Mouse (Mus musculus) embryonic facial prominence, embryonic 12.5 days (tissue): Measurements from ENCODE around the gene Nsg2. TPM values are rescaled to one million over a fixed set of nuclear protein-coding genes. Genes with fewer than 3 reads are reported as not detected.
"Not testable (repeated sequence)": the region's sequence is repeated elsewhere in the genome, so short reads cannot be mapped to it uniquely, and the experiment has no call there.

ENCODE experiments used
- ATAC-seq: fragments of 200-750 bp; cut with Nextera tagmentation; 2 replicates; pipeline ENCODE4 v1.8.0; 2017; ENCODE audit not compliant: insufficient number of reproducible peaks, insufficient read depth, low FRiP score, low TSS enrichment
- H3K27ac ChIP-seq: fragments of 300-500 bp; sonication (generic); 2 replicates; pipeline ENCODE4 v1.5.1; 2016; ENCODE audit warnings: mild to moderate bottlenecking
- H3K27me3 ChIP-seq: fragments of 300-500 bp; sonication (generic); 2 replicates; pipeline ENCODE4 v1.6.1; 2016; ENCODE audit warnings: mild to moderate bottlenecking, moderate library complexity
- H3K36me3 ChIP-seq: fragments of 300-500 bp; sonication (generic); 2 replicates; pipeline ENCODE4 v1.6.1; 2016; ENCODE audit warnings: mild to moderate bottlenecking
- H3K4me1 ChIP-seq: fragments of 300-500 bp; sonication (generic); 2 replicates; pipeline ENCODE4 v1.6.1; 2016
- H3K4me2 ChIP-seq: fragments of 300-500 bp; sonication (generic); replicated peaks from 2 replicates; pipeline ENCODE4 v1.6.1; 2016; ENCODE audit warnings: mild to moderate bottlenecking, moderate library complexity
- H3K4me3 ChIP-seq: fragments of 300-500 bp; sonication (generic); 2 replicates; pipeline ENCODE4 v1.5.1; 2016; ENCODE audit warnings: mild to moderate bottlenecking
- H3K9ac ChIP-seq: fragments of 300-500 bp; sonication (generic); 2 replicates; pipeline ENCODE4 v1.6.1; 2016; ENCODE audit warnings: mild to moderate bottlenecking, moderate library complexity
- H3K9me3 ChIP-seq: fragments of 300-500 bp; sonication (generic); 2 replicates; pipeline ENCODE4 v1.6.1; 2016; ENCODE audit warnings: mild to moderate bottlenecking, moderate library complexity
- WGBS: fragments of 180-500 bp; shearing (Covaris S2); methylation state at CpG from one replicate; pipeline ENCODE4 v1.1.7; 2016; 5-methylcytosine and 5-hydroxymethylcytosine counted together
- polyA plus RNA-seq: library from polyadenylated mRNA; unstranded; fragments of >200 nt; fragmentation: Nextera tagmentation; extraction: Ambion mirVana; gene quantifications from 2 replicates; pipeline ENCODE4 v1.2.1, GENCODE M21; 2016

Gene Nsg2
- polyA plus RNA-seq = 14.5 and 17.8 TPM in 2 replicates

DNA sequence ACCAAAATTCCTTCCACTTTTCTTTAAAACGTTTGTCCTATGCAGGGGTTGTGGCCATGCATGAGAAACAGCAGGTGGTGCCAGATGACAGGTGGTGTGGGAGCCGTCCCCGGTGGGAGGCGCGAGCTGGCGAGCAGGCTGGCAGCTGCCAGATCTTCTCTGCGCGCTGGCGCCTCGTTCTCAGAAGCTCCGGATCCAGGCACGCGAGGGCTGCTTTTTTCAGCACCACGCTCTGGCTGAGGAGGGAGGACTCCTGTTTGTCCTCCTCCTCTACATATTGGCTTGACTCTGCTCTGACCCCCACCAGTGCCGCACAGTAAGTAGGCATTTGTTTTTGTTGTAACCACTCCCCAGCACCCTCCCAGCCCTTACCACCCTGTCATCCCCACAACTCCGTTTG is at the start of gene Nsg2:
Gene Nsg2 (plus strand): TSS at position 183 of the 400 bp plus-strand sequence.
- H3K9ac ChIP-seq = no peak within 1 kb of the TSS
- ATAC-seq = peak; percentile 36
- peak within 1 kb of the TSS; percentile 46 for H3K4me2 ChIP-seq
- no peaks in the 10 kb centered on the region for H3K9me3 ChIP-seq
- no peaks in the 10 kb centered on the region for H3K36me3 ChIP-seq
- H3K4me1 ChIP-seq = peaks cover 26% of the 10 kb centered on the region
- H3K27ac ChIP-seq = peak within 1 kb of the TSS; percentile 52
- under 1% methylated on average over 16 of the region's 16 CpGs for WGBS
- H3K4me3 ChIP-seq = peak within 1 kb of the TSS; percentile 22
- no peaks in the 10 kb centered on the region for H3K27me3 ChIP-seq

DNA sequence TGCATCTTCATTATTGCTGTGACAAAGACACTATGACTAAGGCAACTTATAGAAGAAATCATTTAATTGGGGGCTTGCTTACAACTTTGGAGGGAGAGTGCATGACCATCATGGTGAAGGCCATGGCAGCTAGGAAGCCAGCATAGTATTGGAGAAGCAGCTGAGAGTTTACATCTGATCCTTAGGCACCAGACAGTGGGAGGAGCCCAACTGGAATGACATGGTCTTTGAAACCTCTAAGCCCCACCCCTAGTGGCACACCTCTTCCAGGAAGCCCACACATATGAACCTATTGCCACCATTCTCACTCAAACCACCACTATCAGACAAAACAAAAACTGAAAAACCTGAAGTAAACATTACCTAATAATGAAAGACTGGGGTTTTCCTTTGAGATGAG is 40.2 kb upstream of the Nsg2 start:
- no peaks in the 10 kb centered on the region for H3K36me3 ChIP-seq
- no peaks in the 10 kb centered on the region for H3K27me3 ChIP-seq
- no peak overlapping the region for H3K9ac ChIP-seq
- no peak overlapping the region for H3K4me3 ChIP-seq
- no peak for ATAC-seq
- no peak overlapping the region for H3K27ac ChIP-seq
- no peaks in the 10 kb centered on the region for H3K4me1 ChIP-seq
- H3K4me2 ChIP-seq = no peak overlapping the region
- H3K9me3 ChIP-seq = no peaks in the 10 kb centered on the region

DNA sequence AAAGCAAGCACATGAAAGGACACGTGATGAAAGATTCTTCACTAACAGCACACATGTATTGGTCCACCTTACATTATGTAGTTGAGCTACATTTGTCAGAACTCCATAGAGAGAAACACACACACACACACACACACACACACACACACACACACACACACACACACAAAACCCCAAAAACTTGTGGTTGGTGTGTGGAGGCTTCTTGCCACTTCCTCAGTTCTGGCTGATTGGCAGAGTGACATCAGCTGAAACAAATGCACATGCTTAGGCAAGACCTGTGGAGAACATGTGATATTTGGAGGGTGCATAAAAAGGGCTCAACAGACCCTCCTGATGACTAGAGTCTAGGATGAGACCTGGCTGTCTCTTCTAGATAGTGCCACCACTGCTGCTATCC is 36.3 kb upstream of the Nsg2 start:
- no peak overlapping the region for H3K4me3 ChIP-seq

DNA sequence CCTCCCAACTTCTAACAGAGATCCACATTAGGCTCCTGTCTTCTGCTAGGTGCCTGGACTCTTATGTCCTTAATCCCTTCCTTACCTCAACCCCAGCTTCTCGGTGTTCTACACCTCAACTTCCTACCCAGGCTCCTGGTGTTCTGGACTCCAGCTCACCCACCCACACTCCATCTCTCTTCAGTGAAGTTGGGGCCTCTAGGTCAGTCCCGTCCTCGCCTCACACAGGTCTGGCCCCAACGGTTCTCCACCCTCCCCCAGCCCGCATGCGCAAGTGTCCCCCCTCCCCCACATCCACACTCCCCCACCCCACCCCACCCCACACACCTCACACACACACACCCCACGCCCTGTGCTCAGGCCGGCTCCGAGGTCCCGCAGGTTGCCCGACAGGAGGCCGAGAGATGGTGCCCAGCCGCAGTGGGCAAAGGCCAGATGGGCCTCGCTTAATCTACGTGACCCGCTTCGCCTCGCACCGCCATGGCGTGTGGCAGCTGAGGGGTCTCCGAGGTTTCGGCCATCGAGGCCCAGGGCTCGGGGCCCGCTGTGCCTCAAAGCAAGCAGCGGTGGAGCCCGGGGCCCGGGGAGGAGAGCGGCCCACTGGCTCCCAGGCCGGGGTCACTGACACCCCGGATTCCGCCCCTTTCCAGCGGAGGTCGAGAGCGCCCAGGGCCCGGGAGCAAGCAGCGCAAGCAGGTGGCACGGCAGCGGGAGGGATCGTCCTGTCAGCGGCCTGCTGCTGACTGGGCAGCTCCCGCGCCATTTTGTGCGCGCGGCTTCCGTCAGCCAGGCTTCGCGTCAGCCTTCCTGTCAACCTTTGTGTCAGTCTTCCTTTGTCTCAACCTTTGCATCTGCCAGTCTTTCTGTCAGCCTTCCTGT is 34.8 kb upstream of the Nsg2 start, which contains the start of gene 4930524B15Rik:
Gene 4930524B15Rik (plus strand): TSS at position 337 of the 879 bp plus-strand sequence.
- peak; percentile 47; the same call in 1 of the 2 replicates for ATAC-seq
- H3K27ac ChIP-seq = no peak within 1 kb of the TSS

More for the DNA sequence above, 36.3 kb upstream of the Nsg2 start:
- H3K9ac ChIP-seq = no peak overlapping the region
- 88% methylated on average over 1 of the region's 1 CpGs for WGBS
- H3K27me3 ChIP-seq = no peaks in the 10 kb centered on the region
- no peaks in the 10 kb centered on the region for H3K36me3 ChIP-seq
- no peak for ATAC-seq
- H3K4me1 ChIP-seq = no peaks in the 10 kb centered on the region
- no peaks in the 10 kb centered on the region for H3K9me3 ChIP-seq
- no peak overlapping the region for H3K27ac ChIP-seq
- H3K4me2 ChIP-seq = no peak overlapping the region

GRCm38 (mm10) chr11:31974132-31974531 is 26.1 kb upstream of the Nsg2 start:
- Histone ChIP-seq H3K4me3 (no peak overlapping the region), H3K27me3 (no peaks in the 10 kb centered on the region), H3K27ac (no peak overlapping the region), H3K36me3 (no peaks in the 10 kb centered on the region), H3K4me1 (no peaks in the 10 kb centered on the region), H3K9ac (no peak overlapping the region), H3K9me3 (no peaks in the 10 kb centered on the region), H3K4me2 (no peak overlapping the region)
- no peak for ATAC-seq
- WGBS = 79% methylated on average over 4 of the region's 4 CpGs

More for the DNA sequence above, 34.8 kb upstream of the Nsg2 start, which contains the start of gene 4930524B15Rik:
- Histone ChIP-seq H3K4me2 (peak within 1 kb of the TSS; percentile 51), H3K9me3 (no peaks in the 10 kb centered on the region), H3K4me1 (no peaks in the 10 kb centered on the region), H3K9ac (0 out of 2 replicates have a peak within 1 kb of the TSS, but pooled peaks have one; percentile 30), H3K36me3 (no peaks in the 10 kb centered on the region), H3K4me3 (peak within 1 kb of the TSS; percentile 26), H3K27me3 (no peaks in the 10 kb centered on the region)
- WGBS = 44% methylated on average over 49 of the region's 49 CpGs

DNA sequence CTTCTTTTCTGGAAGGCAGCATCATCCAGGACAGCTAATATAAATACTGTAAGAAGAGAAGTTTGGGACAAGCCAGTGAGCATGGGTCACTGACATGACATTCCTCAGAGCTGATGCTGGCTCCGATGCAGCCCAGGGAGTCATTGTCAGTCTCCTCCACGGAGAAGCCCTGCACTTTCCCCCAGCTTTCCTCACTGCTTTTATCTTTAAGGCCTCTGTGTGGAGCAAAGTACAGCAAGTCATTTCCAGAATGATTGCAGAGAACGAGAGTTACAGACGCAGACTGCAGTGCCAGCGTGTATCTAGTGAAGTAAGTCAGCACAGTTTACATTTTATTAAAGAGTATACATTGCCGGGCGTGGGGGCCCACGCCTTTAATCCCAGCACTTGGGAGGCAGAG is 25.4 kb upstream of the Nsg2 start:
- no peaks in the 10 kb centered on the region for H3K4me1 ChIP-seq
- no peak overlapping the region for H3K9ac ChIP-seq
- H3K4me3 ChIP-seq = no peak overlapping the region
- ATAC-seq = no peak
- no peaks in the 10 kb centered on the region for H3K27me3 ChIP-seq
- no peak overlapping the region for H3K4me2 ChIP-seq
- no peaks in the 10 kb centered on the region for H3K9me3 ChIP-seq
- H3K27ac ChIP-seq = no peak overlapping the region
- H3K36me3 ChIP-seq = no peaks in the 10 kb centered on the region
- WGBS = 55% methylated on average over 8 of the region's 8 CpGs

DNA sequence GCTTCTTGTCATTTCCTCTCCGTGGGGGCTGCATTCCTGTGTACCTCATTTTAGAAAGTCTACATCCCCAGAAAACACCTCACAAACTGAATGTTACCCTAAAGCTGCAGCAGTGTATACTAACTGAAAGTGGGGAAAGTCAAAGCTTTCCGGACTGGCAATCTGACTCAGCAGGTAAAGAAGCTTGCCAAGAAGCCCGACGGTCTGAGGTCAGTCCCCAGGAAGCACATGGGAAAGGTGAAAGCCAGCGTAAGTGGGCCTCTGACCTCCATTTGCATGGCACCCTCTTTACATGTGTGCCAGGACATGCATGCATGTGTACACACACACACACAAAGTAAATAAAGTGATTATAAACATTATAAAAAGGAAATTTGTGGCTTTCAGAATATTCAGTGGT is 24.6 kb upstream of the Nsg2 start:
- WGBS = 77% methylated on average over 5 of the region's 5 CpGs
- Histone ChIP-seq H3K27me3 (no peaks in the 10 kb centered on the region), H3K9ac (no peak overlapping the region), H3K36me3 (no peaks in the 10 kb centered on the region), H3K4me3 (no peak overlapping the region), H3K4me1 (no peaks in the 10 kb centered on the region), H3K27ac (no peak overlapping the region), H3K4me2 (no peak overlapping the region), H3K9me3 (0 out of 2 replicates have a peak, but pooled peaks cover 3% of the 10 kb centered on the region)
- no peak for ATAC-seq

GRCm38 (mm10) chr11:31976137-31976536 is 24.1 kb upstream of the Nsg2 start:
- Histone ChIP-seq H3K27ac (no peak overlapping the region), H3K9ac (no peak overlapping the region), H3K4me3 (no peak overlapping the region), H3K27me3 (no peaks in the 10 kb centered on the region), H3K4me1 (no peaks in the 10 kb centered on the region), H3K4me2 (no peak overlapping the region), H3K36me3 (no peaks in the 10 kb centered on the region), H3K9me3 (0 out of 2 replicates have a peak, but pooled peaks cover 3% of the 10 kb centered on the region)
- 79% methylated on average over 5 of the region's 5 CpGs for WGBS
- ATAC-seq = no peak

DNA sequence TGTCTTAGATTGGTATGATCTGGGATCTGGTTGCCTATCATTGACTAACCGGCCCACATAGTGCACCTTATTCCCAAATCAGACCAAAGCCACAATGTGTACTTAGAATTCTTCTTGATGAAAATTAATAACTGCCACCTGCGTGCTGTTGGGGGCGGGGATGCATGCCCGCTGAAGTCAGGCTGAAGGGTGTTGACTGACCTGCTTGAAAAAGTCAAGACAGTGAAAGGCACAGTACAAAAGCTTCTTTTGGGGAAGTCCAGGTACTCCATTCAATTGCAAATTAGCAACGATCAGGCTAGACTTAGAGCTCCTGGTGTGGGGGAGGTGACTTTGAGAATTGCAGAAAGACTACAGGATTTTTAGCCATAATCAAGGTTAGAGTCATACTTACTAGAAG is 20.2 kb upstream of the Nsg2 start:
- H3K36me3 ChIP-seq, H3K27ac ChIP-seq, H3K4me3 ChIP-seq, ATAC-seq, H3K9ac ChIP-seq, H3K9me3 ChIP-seq, H3K27me3 ChIP-seq, H3K4me2 ChIP-seq, H3K4me1 ChIP-seq: not testable (repeated sequence)
- 92% methylated on average over 5 of the region's 5 CpGs for WGBS

- no peaks in the 10 kb centered on the region for H3K36me3 ChIP-seq
- H3K27me3 ChIP-seq = no peaks in the 10 kb centered on the region
- no peak overlapping the region for H3K4me2 ChIP-seq
- H3K4me1 ChIP-seq = no peaks in the 10 kb centered on the region
- H3K9me3 ChIP-seq = 0 out of 2 replicates have a peak, but pooled peaks cover 3% of the 10 kb centered on the region
- H3K9ac ChIP-seq = no peak overlapping the region
- no peak for ATAC-seq
- H3K4me3 ChIP-seq = no peak overlapping the region
- no peak overlapping the region for H3K27ac ChIP-seq
- WGBS = 86% methylated on average over 7 of the region's 7 CpGs
Measured at GRCm38 (mm10) chr11:31981830-31982229, 18.4 kb upstream of the Nsg2 start.

DNA sequence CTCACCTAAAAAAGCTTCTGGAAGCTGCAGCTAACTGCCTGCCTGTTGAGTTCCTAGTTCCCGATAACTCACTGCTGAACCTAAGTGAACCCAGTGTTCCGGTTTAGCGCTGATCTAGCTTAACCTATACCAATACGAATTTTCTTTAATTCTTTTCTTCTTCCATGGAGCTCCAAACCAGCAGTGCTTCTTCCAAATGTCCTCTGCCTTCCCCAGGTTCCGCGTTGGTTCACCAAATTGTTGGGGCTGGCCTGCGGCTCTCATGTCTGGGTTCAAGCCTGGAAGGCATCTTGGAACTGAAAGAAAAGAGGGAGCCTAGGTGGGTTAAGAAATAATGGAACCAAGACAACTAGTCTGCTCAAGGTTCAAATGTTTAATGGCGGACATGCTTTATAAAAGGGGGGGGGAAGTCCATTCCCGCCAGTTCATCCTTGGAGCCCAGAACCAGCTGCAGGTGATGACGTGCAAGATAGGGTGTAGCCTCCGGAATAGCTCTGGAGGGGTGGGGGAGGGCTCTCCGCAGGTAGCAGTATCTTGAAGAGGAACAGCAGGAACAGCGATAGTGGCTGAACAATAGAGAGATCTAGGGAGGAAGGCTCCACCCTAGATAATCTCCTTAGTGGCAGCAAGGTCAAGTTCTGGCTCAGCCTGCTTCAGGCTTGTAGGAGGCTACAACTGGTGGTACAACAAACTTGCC is 17.9 kb upstream of the Nsg2 start:
- ATAC-seq, H3K9ac ChIP-seq, H3K4me2 ChIP-seq, H3K27ac ChIP-seq, H3K36me3 ChIP-seq, H3K27me3 ChIP-seq, H3K4me3 ChIP-seq, H3K9me3 ChIP-seq, H3K4me1 ChIP-seq: not testable (repeated sequence)
- 84% methylated on average over 13 of the region's 13 CpGs for WGBS

DNA sequence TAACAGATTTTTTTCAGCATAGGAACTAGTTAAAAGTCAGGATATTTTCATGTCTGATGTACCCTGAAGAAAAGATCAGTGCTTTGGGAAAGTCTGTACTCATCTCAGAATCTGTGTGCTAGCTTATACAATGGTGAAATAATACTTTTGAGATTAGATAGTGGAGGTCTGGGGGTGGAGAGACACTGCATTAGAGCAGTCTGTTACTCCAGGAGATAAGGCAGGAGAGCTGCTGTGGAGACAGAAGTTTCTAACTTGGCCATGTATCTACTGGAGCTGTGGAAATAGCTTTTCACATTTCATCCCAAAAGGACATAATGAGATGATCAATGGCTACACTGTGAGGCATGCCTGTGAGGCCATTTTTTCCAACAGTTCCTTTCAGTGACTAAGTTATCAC is 17.0 kb upstream of the Nsg2 start:
- no peaks in the 10 kb centered on the region for H3K36me3 ChIP-seq
- no peak overlapping the region for H3K9ac ChIP-seq
- no peak overlapping the region for H3K27ac ChIP-seq
- 0 out of 2 replicates have a peak, but pooled peaks cover 3% of the 10 kb centered on the region for H3K9me3 ChIP-seq
- H3K4me2 ChIP-seq = no peak overlapping the region
- H3K27me3 ChIP-seq = no peaks in the 10 kb centered on the region
- H3K4me1 ChIP-seq = no peaks in the 10 kb centered on the region
- ATAC-seq = no peak
- H3K4me3 ChIP-seq = no peak overlapping the region
